Mouse (Mus musculus): ENCODE results near the gene Gstm2. TPM values are rescaled to one million over a fixed set of nuclear protein-coding genes. Genes with fewer than 3 reads are reported as not detected.
"Not testable (repeated sequence)": the region's sequence is repeated elsewhere in the genome, so short reads cannot be mapped to it uniquely, and the experiment has no call there.

The Gstm2 gene
- polyA plus RNA-seq, 1 experiment from 2014 or later, result 4.5 TPM

GRCm38 (mm10) chr3:108016468-108016867 is 30.2 kb upstream of the Gstm2 start:
- 91% methylated on average over 5 of the region's 5 CpGs for WGBS
- H3K9me3 ChIP-seq; H3K9ac ChIP-seq (replicated peaks); H3K36me3 ChIP-seq; H3K27ac ChIP-seq (replicated peaks); ATAC-seq (replicated peaks); H3K27me3 ChIP-seq; H3K4me3 ChIP-seq: not testable (repeated sequence)
- Histone ChIP-seq H3K4me1 (peaks cover 19% of the 10 kb centered on the region), H3K4me2 (replicated peaks) (peak overlapping the region; percentile 85)

DNA sequence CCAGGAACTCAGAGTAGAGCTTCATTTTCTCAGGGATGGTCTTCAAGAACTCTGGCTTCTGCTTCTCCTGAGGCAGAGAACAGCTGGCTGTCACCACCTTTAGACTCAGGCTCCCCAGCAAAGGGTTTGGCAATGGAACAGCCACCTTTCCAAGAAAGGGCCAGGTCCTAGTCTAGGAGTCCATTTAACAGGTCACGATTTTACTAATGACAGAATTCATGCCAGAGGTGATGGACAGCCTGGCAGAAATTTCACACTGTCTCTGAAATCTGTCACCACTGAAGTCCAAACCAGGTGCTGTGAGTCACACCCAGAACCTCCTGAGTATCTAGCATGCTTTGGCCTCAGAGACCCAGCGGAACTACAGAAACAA is 28.7 kb upstream of the Gstm2 start:
- Histone ChIP-seq H3K36me3 (no peaks in the 10 kb centered on the region), H3K9ac (replicated peaks) (no peak overlapping the region), H3K9me3 (no peaks in the 10 kb centered on the region), H3K4me3 (no peak overlapping the region), H3K4me2 (replicated peaks) (no peak overlapping the region), H3K4me1 (peaks cover 20% of the 10 kb centered on the region), H3K27me3 (no peaks in the 10 kb centered on the region), H3K27ac (replicated peaks) (no peak overlapping the region)
- WGBS, result 90% methylated on average over 2 of the region's 2 CpGs
- no peak for ATAC-seq (replicated peaks)

DNA sequence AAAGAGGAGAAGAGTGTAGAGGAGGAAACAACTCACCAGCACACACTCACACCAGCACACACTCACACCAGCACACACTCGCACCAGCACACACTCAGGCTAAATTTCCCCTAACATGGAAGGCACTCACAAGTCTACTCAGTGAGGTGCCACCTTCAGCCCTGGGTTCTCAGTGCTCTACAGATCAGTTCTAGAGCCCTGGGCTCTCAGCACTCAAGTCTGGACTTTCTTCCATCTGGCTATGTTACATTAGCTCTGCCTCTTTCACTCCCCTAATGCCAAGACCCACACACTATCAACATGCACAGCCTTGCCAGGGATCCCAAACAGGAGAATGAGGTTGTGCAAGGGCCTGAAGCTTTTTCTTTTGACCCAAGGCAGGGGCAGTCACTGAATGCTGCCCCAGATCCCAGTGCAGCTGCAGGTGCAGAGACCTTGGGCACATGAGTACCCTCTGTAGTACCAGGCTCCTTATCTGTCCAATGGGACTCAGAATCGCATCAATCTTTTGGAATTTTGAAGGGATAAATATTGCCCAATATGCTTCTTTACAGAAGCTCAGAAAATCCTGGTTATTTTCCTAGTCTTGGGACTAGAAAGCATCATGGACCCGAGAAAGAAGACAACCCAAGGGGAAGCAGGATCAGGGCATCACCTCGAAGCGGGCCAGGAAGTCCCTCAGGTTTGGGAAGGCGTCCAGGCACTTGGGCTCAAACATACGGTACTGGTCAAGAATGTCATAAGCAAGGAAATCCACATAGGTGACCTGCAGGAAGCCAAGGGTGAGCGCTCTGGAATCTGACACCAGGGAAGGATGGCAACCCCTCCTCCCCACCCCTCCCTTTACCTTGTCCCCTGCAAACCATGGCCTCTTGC is 28.1 kb upstream of the Gstm2 start:
- Histone ChIP-seq H3K4me3 (no peak overlapping the region), H3K4me2 (replicated peaks) (no peak overlapping the region), H3K27me3 (no peaks in the 10 kb centered on the region), H3K9me3 (no peaks in the 10 kb centered on the region), H3K27ac (replicated peaks) (no peak overlapping the region), H3K9ac (replicated peaks) (no peak overlapping the region), H3K36me3 (no peaks in the 10 kb centered on the region), H3K4me1 (peaks cover 20% of the 10 kb centered on the region)
- 88% methylated on average over 8 of the region's 8 CpGs for WGBS
- ATAC-seq (replicated peaks), result no peak

GRCm38 (mm10) chr3:108013331-108013871 is 27.1 kb upstream of the Gstm2 start:
- Histone ChIP-seq H3K4me1 (peaks cover 18% of the 10 kb centered on the region), H3K9ac (replicated peaks) (no peak overlapping the region), H3K4me2 (replicated peaks) (no peak overlapping the region), H3K27ac (replicated peaks) (no peak overlapping the region), H3K27me3 (no peaks in the 10 kb centered on the region), H3K9me3 (no peaks in the 10 kb centered on the region), H3K4me3 (no peak overlapping the region), H3K36me3 (no peaks in the 10 kb centered on the region)
- ATAC-seq (replicated peaks), result no peak
- 75% methylated on average over 4 of the region's 4 CpGs for WGBS

DNA sequence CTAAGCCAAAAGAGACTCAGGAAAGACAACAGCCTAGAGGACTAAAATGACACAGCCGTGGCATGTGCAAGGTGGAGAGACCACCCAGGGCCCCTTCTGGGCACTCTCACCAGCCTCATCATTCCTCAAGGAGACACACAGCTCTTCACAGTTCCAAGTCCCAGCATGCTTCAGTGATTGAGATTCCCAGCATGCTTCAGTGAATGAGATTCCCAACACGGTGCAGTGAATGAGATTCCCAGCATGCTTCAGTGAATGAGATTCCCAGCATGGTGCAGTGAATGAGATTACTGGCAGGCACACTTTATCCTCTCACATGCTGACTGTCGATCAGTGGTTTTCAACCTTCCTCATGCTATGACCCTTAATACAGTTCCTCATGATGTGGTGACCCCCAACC is 25.3 kb upstream of the Gstm2 start:
- 20% methylated on average over 3 of the region's 3 CpGs for WGBS
- H3K27me3 ChIP-seq, result no peaks in the 10 kb centered on the region

GRCm38 (mm10) chr3:108010286-108010685 is 24.0 kb upstream of the Gstm2 start:
- no peak overlapping the region for H3K9ac ChIP-seq (replicated peaks)
- H3K4me3 ChIP-seq, result no peak overlapping the region
- H3K4me2 ChIP-seq (replicated peaks), result no peak overlapping the region
- WGBS, result 69% methylated on average over 2 of the region's 2 CpGs
- H3K27me3 ChIP-seq, result no peaks in the 10 kb centered on the region
- no peaks in the 10 kb centered on the region for H3K9me3 ChIP-seq
- H3K36me3 ChIP-seq, result no peaks in the 10 kb centered on the region
- no peak overlapping the region for H3K27ac ChIP-seq (replicated peaks)
- no peak; the same call in 1 of the 2 replicates for ATAC-seq (replicated peaks)
- peaks cover 4% of the 10 kb centered on the region; the same call in 1 of the 2 replicates for H3K4me1 ChIP-seq

More for the DNA sequence above, 25.3 kb upstream of the Gstm2 start:
- Histone ChIP-seq H3K36me3 (no peaks in the 10 kb centered on the region), H3K9ac (replicated peaks) (no peak overlapping the region), H3K4me1 (peaks cover 5% of the 10 kb centered on the region; the same call in 1 of the 2 replicates), H3K4me2 (replicated peaks) (no peak overlapping the region), H3K27ac (replicated peaks) (no peak overlapping the region), H3K4me3 (no peak overlapping the region), H3K9me3 (no peaks in the 10 kb centered on the region)
- ATAC-seq (replicated peaks), result peak; percentile 47; the same call in 1 of the 2 replicates

GRCm38 (mm10) chr3:108002021-108002420 is 15.8 kb upstream of the Gstm2 start:
- Histone ChIP-seq H3K27me3 (no peaks in the 10 kb centered on the region), H3K4me1 (no peaks in the 10 kb centered on the region), H3K4me2 (replicated peaks) (no peak overlapping the region), H3K9me3 (no peaks in the 10 kb centered on the region), H3K4me3 (no peak overlapping the region), H3K27ac (replicated peaks) (no peak overlapping the region), H3K36me3 (no peaks in the 10 kb centered on the region), H3K9ac (replicated peaks) (no peak overlapping the region)
- 81% methylated on average over 8 of the region's 8 CpGs for WGBS
- no peak for ATAC-seq (replicated peaks)

DNA sequence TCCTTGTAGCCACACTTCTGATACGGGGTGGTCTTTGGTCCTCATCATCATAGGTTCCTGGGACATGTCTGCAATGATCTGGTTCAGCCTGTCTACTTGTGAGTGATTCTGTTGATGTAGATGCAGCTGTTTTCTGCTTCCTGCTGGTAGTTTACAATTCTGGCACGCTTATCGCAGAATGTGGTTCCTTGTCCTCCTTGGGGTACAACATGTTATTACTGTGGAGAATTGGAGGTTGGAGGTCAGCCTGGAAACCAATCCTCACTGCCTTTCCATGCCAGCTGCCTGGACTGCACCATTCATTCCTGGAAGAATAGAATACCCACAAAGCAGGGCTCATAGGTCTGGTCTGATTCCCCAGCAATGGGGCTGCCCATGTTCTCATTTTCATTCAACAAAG is 13.2 kb upstream of the Gstm2 start:
- Histone ChIP-seq H3K9ac (replicated peaks) (no peak overlapping the region), H3K4me1 (no peaks in the 10 kb centered on the region), H3K4me3 (no peak overlapping the region), H3K9me3 (no peaks in the 10 kb centered on the region), H3K27ac (replicated peaks) (no peak overlapping the region), H3K36me3 (no peaks in the 10 kb centered on the region), H3K4me2 (replicated peaks) (no peak overlapping the region), H3K27me3 (no peaks in the 10 kb centered on the region)
- 85% methylated on average over 3 of the region's 3 CpGs for WGBS
- no peak for ATAC-seq (replicated peaks)

GRCm38 (mm10) chr3:107998591-107998990 is 12.3 kb upstream of the Gstm2 start:
- Histone ChIP-seq H3K27ac (replicated peaks) (no peak overlapping the region), H3K4me1 (no peaks in the 10 kb centered on the region), H3K4me2 (replicated peaks) (no peak overlapping the region), H3K36me3 (no peaks in the 10 kb centered on the region), H3K27me3 (no peaks in the 10 kb centered on the region), H3K4me3 (no peak overlapping the region), H3K9ac (replicated peaks) (no peak overlapping the region), H3K9me3 (no peaks in the 10 kb centered on the region)
- ATAC-seq (replicated peaks), result no peak
- 94% methylated on average over 3 of the region's 3 CpGs for WGBS

DNA sequence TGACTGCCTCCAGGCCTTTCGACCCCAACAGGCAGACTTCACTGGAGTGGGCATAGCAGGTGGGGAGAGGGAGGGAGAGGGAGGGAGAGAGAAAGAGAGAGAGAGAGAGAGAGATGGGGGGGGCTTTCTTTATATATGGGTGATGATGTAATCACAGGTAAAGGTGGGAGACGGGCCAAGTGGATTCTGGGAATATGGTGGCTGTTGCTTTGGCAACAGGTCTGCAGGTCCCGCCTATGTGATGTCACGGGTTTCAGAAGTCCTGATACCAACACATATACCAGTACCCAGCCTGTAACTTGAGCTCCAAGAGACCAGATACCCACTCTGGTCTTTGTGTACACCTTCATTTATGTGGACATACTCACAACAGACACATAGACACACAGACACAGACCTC is 10.3 kb upstream of the Gstm2 start:
- no peaks in the 10 kb centered on the region for H3K4me1 ChIP-seq
- no peak overlapping the region for H3K4me3 ChIP-seq
- no peaks in the 10 kb centered on the region for H3K36me3 ChIP-seq
- H3K27ac ChIP-seq (replicated peaks), result no peak overlapping the region
- 84% methylated on average over 4 of the region's 4 CpGs for WGBS
- H3K9ac ChIP-seq (replicated peaks), result no peak overlapping the region
- no peak overlapping the region for H3K4me2 ChIP-seq (replicated peaks)
- ATAC-seq (replicated peaks), result no peak
- no peaks in the 10 kb centered on the region for H3K27me3 ChIP-seq
- H3K9me3 ChIP-seq, result no peaks in the 10 kb centered on the region

DNA sequence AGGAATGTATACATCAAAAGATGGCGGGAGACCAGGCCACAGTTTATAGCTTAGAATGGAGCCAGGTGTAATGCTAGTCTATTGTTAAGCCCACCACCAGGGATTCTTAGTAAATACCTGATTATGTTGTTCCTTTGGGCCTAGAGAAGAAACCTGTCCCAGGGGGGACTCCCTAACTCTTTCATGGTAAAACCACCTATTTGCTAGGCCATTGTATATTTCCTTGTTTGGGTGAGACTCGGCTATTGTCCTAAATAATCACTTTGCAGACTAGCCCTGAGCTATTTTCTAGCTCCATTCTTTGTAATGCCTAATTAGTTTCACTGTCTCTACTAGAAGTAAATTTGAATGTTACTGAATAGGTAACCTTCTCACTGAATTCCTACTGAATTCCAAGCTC is 9.7 kb upstream of the Gstm2 start:
- H3K27me3 ChIP-seq; H3K27ac ChIP-seq (replicated peaks); H3K4me3 ChIP-seq; H3K9me3 ChIP-seq; H3K4me2 ChIP-seq (replicated peaks); H3K9ac ChIP-seq (replicated peaks); H3K36me3 ChIP-seq; H3K4me1 ChIP-seq; ATAC-seq (replicated peaks): not testable (repeated sequence)
- 52% methylated on average over 2 of the region's 2 CpGs for WGBS

DNA sequence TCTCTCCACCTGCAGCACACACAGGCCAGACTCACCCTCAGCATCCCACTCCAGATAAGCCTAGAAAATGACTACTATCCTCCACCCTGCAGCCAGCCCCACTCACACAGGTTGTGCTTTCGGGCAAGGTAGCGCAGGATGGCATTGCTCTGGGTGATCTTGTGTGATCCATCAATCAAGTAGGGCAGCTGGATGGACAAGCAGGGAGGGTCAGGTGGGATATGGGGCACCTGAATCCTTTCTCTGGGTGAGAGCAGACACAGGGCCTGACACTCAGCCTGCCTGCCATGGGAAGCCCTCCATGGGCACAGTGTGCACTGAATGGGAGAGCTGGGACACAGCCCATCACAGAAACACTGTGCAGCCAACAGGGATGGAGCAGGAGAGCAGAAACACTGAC is 1.1 kb downstream of the Gstm2 start:
- not testable (repeated sequence) for H3K9ac ChIP-seq (replicated peaks); H3K4me2 ChIP-seq (replicated peaks); H3K27me3 ChIP-seq; ATAC-seq (replicated peaks); H3K9me3 ChIP-seq; H3K4me3 ChIP-seq; H3K4me1 ChIP-seq; H3K27ac ChIP-seq (replicated peaks); H3K36me3 ChIP-seq
- 97% methylated on average over 2 of the region's 2 CpGs for WGBS

GRCm38 (mm10) chr3:107984471-107984870 is 1.8 kb downstream of the Gstm2 start:
- Histone ChIP-seq H3K4me3 (no peak overlapping the region), H3K9ac (replicated peaks) (no peak overlapping the region), H3K4me2 (replicated peaks) (no peak overlapping the region), H3K27me3 (no peaks in the 10 kb centered on the region), H3K9me3 (no peaks in the 10 kb centered on the region), H3K36me3 (no peaks in the 10 kb centered on the region), H3K4me1 (no peaks in the 10 kb centered on the region), H3K27ac (replicated peaks) (no peak overlapping the region)
- WGBS, result 88% methylated on average over 5 of the region's 5 CpGs
- no peak for ATAC-seq (replicated peaks)

All from forebrain, embryonic 15.5 days (tissue).